Mouse (Mus musculus): ENCODE measurements around the gene Atic.

The Atic gene

GRCm38 (mm10) chr1:71593184-71593583, 36.2 kb downstream of the Atic start:
- DNase-seq (ENCODE audit: extremely low read depth, insufficient read length, low spot score): no peak

GRCm38 (mm10) chr1:71594268-71594667, 37.3 kb downstream of the Atic start:
- DNase-seq (ENCODE audit: extremely low read depth, insufficient read length, low spot score): no peak

GRCm38 (mm10) chr1:71595365-71595764, 38.4 kb downstream of the Atic start:
- DNase-seq (ENCODE audit: extremely low read depth, insufficient read length, low spot score): no peak

GRCm38 (mm10) chr1:71605751-71606150, 48.8 kb downstream of the Atic start:
- DNase-seq (ENCODE audit: extremely low read depth, insufficient read length, low spot score): no peak

GRCm38 (mm10) chr1:71606600-71607325, 49.8 kb downstream of the Atic start:
- DNase-seq (ENCODE audit: extremely low read depth, insufficient read length, low spot score): no peak

- peak; percentile 34 for DNase-seq (ENCODE audit: extremely low read depth, insufficient read length, low spot score)
Measured at GRCm38 (mm10) chr1:71609057-71609775, 52.3 kb downstream of the Atic start.

- no peak for DNase-seq (ENCODE audit: extremely low read depth, insufficient read length, low spot score)
Measured at GRCm38 (mm10) chr1:71609916-71610315, 53.0 kb downstream of the Atic start.

GRCm38 (mm10) chr1:71612256-71612655, 55.3 kb downstream of the Atic start:
- DNase-seq (ENCODE audit: extremely low read depth, insufficient read length, low spot score): no peak

- no peak for DNase-seq (ENCODE audit: extremely low read depth, insufficient read length, low spot score)
Measured at GRCm38 (mm10) chr1:71614545-71615246, 57.7 kb downstream of the Atic start.

GRCm38 (mm10) chr1:71621526-71621925, 64.6 kb downstream of the Atic start:
- DNase-seq (ENCODE audit: extremely low read depth, insufficient read length, low spot score): no peak

- DNase-seq (ENCODE audit: extremely low read depth, insufficient read length, low spot score): no peak
Measured at GRCm38 (mm10) chr1:71623625-71624024, 66.7 kb downstream of the Atic start.

All from 3134 (cell line).